Mouse (Mus musculus) intestine, postnatal 0 days (tissue): ENCODE measurements at regions not wholly inside any gene's neighbourhood (a gene's known extent, or its start where the extent isn't known, plus 50 kb on each side); places are given as distances from the start of the nearest gene placed in this dataset.

Experiments
- ATAC-seq: fragments of 200-750 bp; cut with Nextera tagmentation; 2 replicates; pipeline ENCODE4 v1.8.0; 2017; ENCODE audit warnings: mild to moderate bottlenecking, moderate TSS enrichment, moderate library complexity
- H3K27ac ChIP-seq: fragments of 300-500 bp; sonication (generic); 2 replicates; pipeline ENCODE4 v1.5.1; 2014; ENCODE audit warnings: mild to moderate bottlenecking, low read depth, low read length, moderate library complexity
- H3K27me3 ChIP-seq: fragments of 300-500 bp; sonication (generic); replicated peaks from 2 replicates; pipeline ENCODE4 v1.6.1; 2014; ENCODE audit warnings: low read length, mixed read lengths; ENCODE audit not compliant: control insufficient read depth, insufficient read depth
- H3K36me3 ChIP-seq: fragments of 300-500 bp; sonication (generic); 2 replicates; pipeline ENCODE4 v1.6.1; 2014; ENCODE audit warnings: mild to moderate bottlenecking, moderate library complexity; ENCODE audit not compliant: control insufficient read depth, insufficient read depth
- H3K4me1 ChIP-seq: fragments of 300-500 bp; sonication (generic); replicated peaks from 2 replicates; pipeline ENCODE4 v1.6.1; 2014; ENCODE audit warnings: antibody characterized with exemption, low read length, mixed read lengths; ENCODE audit not compliant: control insufficient read depth, insufficient read depth
- H3K4me2 ChIP-seq: fragments of 300-500 bp; sonication (generic); replicated peaks from 2 replicates; pipeline ENCODE4 v1.6.1; 2014; ENCODE audit warnings: low read depth, mild to moderate bottlenecking, moderate library complexity
- H3K4me3 ChIP-seq: fragments of 300-500 bp; sonication (generic); 2 replicates; pipeline ENCODE4 v1.5.1; 2014; ENCODE audit warnings: low read depth, low read length
- H3K9ac ChIP-seq: fragments of 300-500 bp; sonication (generic); 2 replicates; pipeline ENCODE4 v1.6.1; 2014; ENCODE audit warnings: mild to moderate bottlenecking, low read depth, low read length
- H3K9me3 ChIP-seq: fragments of 300-500 bp; sonication (generic); 2 replicates; pipeline ENCODE4 v1.6.1; 2016; ENCODE audit warnings: mixed run types; ENCODE audit not compliant: control insufficient read depth
- CTCF ChIP-seq: sonication (generic); IDR thresholded peaks from 2 replicates; pipeline ENCODE4 v1.5.1; 2016; ENCODE audit warnings: low read depth, mild to moderate bottlenecking, control low read depth, antibody characterized with exemption, moderate library complexity
- WGBS: fragments of 180-500 bp; shearing (Covaris S2); extraction: QIAGEN DNeasy Blood & Tissue Kit; methylation state at CpG from one replicate; pipeline ENCODE4 v1.1.7; 2014; 5-methylcytosine and 5-hydroxymethylcytosine counted together

GRCm38 (mm10) chr16:92920947-92921346 is 95.0 kb upstream of the Runx1 start:
- Histone ChIP-seq H3K9ac (no peak overlapping the region), H3K9me3 (no peaks in the 10 kb centered on the region), H3K36me3 (no peaks in the 10 kb centered on the region), H3K27ac (no peak overlapping the region), H3K4me3 (no peak overlapping the region), H3K27me3 (no peaks in the 10 kb centered on the region), H3K4me2 (no peak overlapping the region), H3K4me1 (no peaks in the 10 kb centered on the region)
- no peak for TF ChIP-seq CTCF
- 79% methylated on average over 4 of the region's 4 CpGs for WGBS
- ATAC-seq: no peak

GRCm38 (mm10) chr16:92917356-92917755 is 91.4 kb upstream of the Runx1 start:
- H3K4me2 ChIP-seq: no peak overlapping the region
- no peaks in the 10 kb centered on the region for H3K27me3 ChIP-seq
- no peaks in the 10 kb centered on the region for H3K9me3 ChIP-seq
- no peak for ATAC-seq
- H3K27ac ChIP-seq: no peak overlapping the region
- H3K4me1 ChIP-seq: no peaks in the 10 kb centered on the region
- H3K9ac ChIP-seq: no peak overlapping the region
- H3K4me3 ChIP-seq: no peak overlapping the region
- no peaks in the 10 kb centered on the region for H3K36me3 ChIP-seq
- no peak for TF ChIP-seq CTCF
- WGBS: 78% methylated on average over 2 of the region's 2 CpGs

- H3K36me3 ChIP-seq: no peaks in the 10 kb centered on the region
- H3K9me3 ChIP-seq: no peaks in the 10 kb centered on the region
- no peak for ATAC-seq
- no peak overlapping the region for H3K27ac ChIP-seq
- H3K27me3 ChIP-seq: no peaks in the 10 kb centered on the region
- TF ChIP-seq CTCF: no peak
- WGBS: 75% methylated on average over 6 of the region's 6 CpGs
- no peak overlapping the region for H3K4me2 ChIP-seq
- H3K9ac ChIP-seq: no peak overlapping the region
- H3K4me3 ChIP-seq: no peak overlapping the region
- H3K4me1 ChIP-seq: no peaks in the 10 kb centered on the region
Observed at GRCm38 (mm10) chr16:92915651-92916050, 89.7 kb upstream of the Runx1 start.

- H3K9ac ChIP-seq: no peak overlapping the region
- TF ChIP-seq CTCF: no peak
- H3K27me3 ChIP-seq: no peaks in the 10 kb centered on the region
- H3K4me2 ChIP-seq: no peak overlapping the region
- no peaks in the 10 kb centered on the region for H3K36me3 ChIP-seq
- no peak overlapping the region for H3K4me3 ChIP-seq
- no peaks in the 10 kb centered on the region for H3K4me1 ChIP-seq
- no peak overlapping the region for H3K27ac ChIP-seq
- no peak for ATAC-seq
- no peaks in the 10 kb centered on the region for H3K9me3 ChIP-seq
- 72% methylated on average over 4 of the region's 4 CpGs for WGBS
Observed at GRCm38 (mm10) chr16:92906873-92907272, 80.9 kb upstream of the Runx1 start.

GRCm38 (mm10) chr16:92905626-92906025 is 79.7 kb upstream of the Runx1 start:
- Histone ChIP-seq H3K27me3 (no peaks in the 10 kb centered on the region), H3K4me2 (no peak overlapping the region), H3K4me3 (no peak overlapping the region), H3K9me3 (no peaks in the 10 kb centered on the region), H3K9ac (no peak overlapping the region), H3K4me1 (no peaks in the 10 kb centered on the region), H3K36me3 (no peaks in the 10 kb centered on the region), H3K27ac (no peak overlapping the region)
- ATAC-seq: no peak
- TF ChIP-seq CTCF: no peak
- WGBS: 89% methylated on average over 6 of the region's 6 CpGs

GRCm38 (mm10) chr16:92903892-92904473 is 78.0 kb upstream of the Runx1 start:
- no peak overlapping the region for H3K27ac ChIP-seq

GRCm38 (mm10) chr16:92903486-92903885 is 77.5 kb upstream of the Runx1 start:
- H3K27ac ChIP-seq: no peak overlapping the region
- H3K9ac ChIP-seq: no peak overlapping the region
- WGBS: 90% methylated on average over 7 of the region's 7 CpGs
- no peak overlapping the region for H3K4me2 ChIP-seq
- H3K9me3 ChIP-seq: no peaks in the 10 kb centered on the region
- no peaks in the 10 kb centered on the region for H3K36me3 ChIP-seq
- no peaks in the 10 kb centered on the region for H3K4me1 ChIP-seq
- H3K27me3 ChIP-seq: no peaks in the 10 kb centered on the region
- H3K4me3 ChIP-seq: no peak overlapping the region
- no peak for TF ChIP-seq CTCF
- no peak for ATAC-seq

More at GRCm38 (mm10) chr16:92903892-92904473, 78.0 kb upstream of the Runx1 start:
- Histone ChIP-seq H3K4me3 (no peak overlapping the region), H3K4me2 (no peak overlapping the region), H3K27me3 (no peaks in the 10 kb centered on the region), H3K9me3 (no peaks in the 10 kb centered on the region), H3K4me1 (no peaks in the 10 kb centered on the region), H3K36me3 (no peaks in the 10 kb centered on the region), H3K9ac (no peak overlapping the region)
- no peak for TF ChIP-seq CTCF
- peak; percentile 28; the same call in 1 of the 2 replicates for ATAC-seq
- WGBS: 44% methylated on average over 9 of the region's 9 CpGs
